Mouse (Mus musculus): ENCODE data around the gene Chchd4.

DNA sequence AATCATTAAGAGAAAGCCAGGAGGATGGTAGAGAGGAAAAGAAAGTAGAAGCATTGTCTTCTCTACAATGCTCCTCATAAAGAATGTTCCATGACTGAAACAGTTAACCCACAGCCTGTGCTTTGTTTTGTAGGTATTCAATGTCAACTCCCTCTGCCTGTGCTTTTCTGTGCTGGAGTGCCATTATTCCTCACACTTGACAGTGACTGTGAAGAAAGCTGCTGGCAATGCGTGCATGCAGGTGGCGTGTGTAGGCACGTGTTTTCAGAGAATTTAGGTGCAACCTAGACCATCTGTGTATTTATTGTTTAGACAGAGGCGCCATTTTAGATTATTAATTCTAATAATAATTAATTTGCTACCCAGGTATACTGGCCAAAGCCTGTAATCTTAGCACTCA is 49.2 kb downstream of the Chchd4 start:
- TF ChIP-seq CTCF (IDR thresholded peaks at IDR 0.05; ENCODE audit: borderline replicate concordance, extremely low read depth, insufficient read depth, insufficient read length) (no peak), POLR2A (IDR thresholded peaks at IDR 0.05; ENCODE audit: borderline replicate concordance, extremely low read depth, insufficient read depth, insufficient read length, poor library complexity, severe bottlenecking) (no peak)
